Mouse (Mus musculus) CD4-positive naive resting alpha-beta T cell, adult 57 days (primary cell): Measurements from ENCODE around the gene Arid2. TPM values are rescaled to one million over a fixed set of nuclear protein-coding genes. Genes with fewer than 3 reads are reported as not detected.

Experiments used
- total RNA-seq: library from RNA; stranded (reverse); gene quantifications from one replicate; pipeline ENCODE4 v1.2.4, GENCODE M21; 2023

The Arid2 gene
- 77.8 TPM for total RNA-seq

GRCm38 (mm10) chr15:96287369-96287975, at the start of gene Arid2:
Gene Arid2 (plus strand): TSS chr15:96287518.

Other genes starting within 250 kb of the Arid2 start
- gene Scaf11, start 173.3 kb downstream of the Arid2 start, total RNA-seq, result 101 TPM